Mouse (Mus musculus) kidney, postnatal 4 days (tissue): Measurements from ENCODE around the gene Rab4a.
A peak's percentile ranks its signal among the peaks of the same experiment; 100 is the strongest.

Experiments used
- DNase-seq, 2 experiments: peaks; one replicate each; pipeline ENCODE4 v3.0.0; 2021; ENCODE audit warnings: mixed read lengths in 2 of 2

Gene Rab4a

DNA sequence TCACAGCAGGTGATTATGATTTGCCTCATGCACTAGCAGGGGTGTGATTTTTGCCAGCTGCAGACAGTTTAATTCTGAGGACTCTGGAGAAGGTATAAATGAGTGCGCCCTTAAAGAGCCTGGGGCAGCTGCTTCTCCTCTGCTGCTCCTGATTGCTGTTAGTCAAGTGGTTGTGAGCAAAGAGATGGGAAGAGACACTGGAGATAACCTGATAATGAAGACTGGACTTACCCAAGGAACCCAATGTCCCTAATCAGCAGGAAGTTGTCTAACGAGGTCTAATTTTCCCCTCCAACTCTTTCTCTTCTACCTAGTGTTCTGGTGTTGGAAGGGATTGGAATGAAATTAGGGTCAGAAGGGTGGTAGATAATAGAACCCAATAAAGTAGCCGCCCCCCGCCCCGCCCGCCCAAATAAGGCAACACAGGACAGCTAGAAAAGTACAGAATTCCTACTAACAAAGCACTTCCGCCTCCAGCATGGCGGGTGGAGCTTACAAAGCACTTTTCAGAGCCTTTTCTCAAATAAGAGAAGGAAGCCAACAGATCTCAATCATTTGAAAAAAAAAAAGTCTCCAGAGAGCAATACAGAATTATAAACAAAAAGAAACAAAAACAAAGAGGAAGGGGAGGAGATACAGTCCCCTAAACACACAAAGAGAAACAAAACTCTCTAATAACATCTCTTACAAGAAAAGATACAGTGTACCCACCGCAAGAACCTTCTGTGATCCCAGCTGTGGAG, 49.1 kb downstream of the Rab4a start:
- DNase-seq = no peak

DNA sequence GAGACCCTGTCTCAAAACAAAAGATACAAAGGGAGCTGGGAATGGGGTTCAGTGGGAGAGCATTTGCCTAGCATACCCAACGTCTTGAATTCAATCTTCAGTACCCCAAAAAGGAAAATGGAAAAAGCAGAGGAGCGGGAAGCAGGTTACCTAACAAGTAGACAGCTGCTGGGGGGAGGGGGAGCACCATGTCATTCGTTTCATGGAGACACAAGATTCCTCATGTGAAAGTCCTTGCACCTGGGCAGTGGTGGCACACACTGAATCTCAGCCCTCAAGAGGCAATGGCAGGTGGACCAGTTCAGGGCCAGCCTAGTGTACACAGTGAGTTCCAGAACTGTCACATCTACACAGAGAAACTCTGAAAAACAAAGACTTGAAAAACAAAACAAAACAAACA, 51.6 kb downstream of the Rab4a start:
- no peak for DNase-seq

DNA sequence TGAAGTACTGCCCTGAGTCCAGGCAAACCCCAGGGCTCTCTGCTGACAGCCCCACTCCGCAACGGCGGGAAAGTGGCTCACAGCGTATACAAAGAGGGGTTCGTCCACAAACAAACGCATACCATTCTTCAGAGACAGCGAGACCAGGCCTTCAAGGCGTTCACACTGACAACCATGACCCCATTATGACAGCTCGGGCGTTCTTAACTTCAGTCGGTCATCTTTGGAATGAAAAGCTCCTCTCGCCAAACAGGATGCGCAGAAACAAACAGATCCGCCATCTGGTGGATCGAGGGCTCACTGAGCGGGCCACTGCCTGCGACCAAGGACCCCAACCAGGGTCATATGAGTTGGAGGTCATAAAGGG, 52.8 kb downstream of the Rab4a start:
- no peak for DNase-seq

DNA sequence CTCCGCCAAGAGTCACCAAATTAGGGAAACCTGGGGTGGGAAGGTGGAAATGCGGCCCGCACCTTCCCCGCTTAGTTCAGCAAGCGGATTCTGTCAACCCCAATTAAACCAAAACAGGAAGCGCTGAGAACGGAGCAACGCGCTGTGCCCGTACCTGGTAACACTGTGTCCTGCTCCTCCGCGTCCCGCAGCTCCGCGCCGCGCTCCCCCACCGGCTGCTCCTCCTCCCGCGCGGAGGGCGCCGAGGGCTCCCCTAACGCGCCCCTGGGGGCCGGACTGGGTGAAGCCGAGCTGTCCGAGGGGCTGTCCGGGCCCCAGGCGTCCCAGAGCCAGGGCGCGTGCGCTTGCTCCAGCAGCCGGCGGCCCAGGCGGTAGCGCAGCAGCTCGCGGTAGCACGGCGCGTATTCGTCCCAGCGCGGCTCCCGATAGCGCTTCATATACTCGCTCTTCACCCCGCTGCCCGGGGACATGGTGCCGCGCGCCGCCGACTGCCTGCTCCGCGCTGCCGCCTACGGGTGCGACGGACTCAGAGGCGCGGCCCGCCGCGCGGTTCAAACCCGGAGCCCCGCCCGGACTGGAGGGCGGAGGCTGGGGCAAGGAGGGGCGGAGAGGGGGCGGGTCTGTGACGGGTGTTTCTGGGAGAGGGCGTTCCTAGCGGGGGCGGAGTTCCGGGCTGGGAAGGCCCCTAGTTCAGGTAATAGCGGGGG, 53.3 kb downstream of the Rab4a start:
- peak; percentile 93 to 95 for DNase-seq

DNA sequence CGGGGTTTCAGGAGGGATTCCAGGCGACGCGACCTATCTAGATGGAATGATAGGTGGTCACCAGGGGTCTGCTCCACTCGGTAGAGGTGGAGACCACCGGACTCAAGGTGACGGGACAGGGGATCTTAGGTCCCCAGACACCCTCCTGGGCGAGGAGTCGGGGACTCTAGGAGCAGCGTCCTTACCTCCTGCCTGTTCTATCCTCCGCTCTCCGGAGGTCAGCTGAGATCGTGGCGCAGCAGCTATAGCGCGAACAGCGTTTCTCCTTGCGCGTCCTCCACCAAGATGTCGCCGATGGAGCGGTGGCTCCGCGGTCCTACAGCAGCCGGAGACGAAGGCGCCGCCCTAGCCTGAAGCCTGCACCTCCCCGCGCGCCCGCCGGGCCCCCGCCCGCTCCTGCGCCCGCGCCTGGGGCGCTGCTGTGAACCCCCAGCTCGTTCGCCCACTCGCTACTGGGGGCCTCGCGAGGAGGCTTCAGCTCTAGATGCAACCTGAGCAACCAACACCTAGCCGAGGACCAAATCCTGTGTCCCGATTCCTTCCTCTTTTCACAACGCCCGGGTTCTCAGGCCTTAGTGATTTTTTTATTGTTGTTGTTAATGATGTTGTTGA, 54.0 kb downstream of the Rab4a start, which contains the start of gene Ccsap:
Gene Ccsap, minus strand, starts transcription at position 562 of the 612 bp plus-strand sequence.
- DNase-seq = peak; percentile 61 to 71

DNA sequence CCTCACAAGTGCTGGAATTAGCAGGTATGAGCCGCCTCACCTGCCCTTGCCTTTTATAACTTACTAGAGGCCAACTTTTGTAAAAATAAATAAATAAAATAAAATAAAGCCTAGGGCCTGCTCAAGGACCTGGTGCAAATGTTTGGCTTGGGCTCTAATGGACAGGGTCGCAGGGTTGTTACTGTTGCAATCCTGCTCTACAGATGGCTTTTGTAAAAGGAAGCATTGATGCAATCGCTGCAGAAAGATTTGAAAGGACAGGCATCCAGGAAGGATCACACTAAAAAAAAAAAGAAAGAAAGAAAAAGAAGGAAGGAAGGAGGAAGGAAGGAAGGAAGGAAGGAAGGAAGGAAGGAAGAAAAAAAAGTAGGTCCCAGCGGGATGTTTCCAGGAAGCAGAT, 54.6 kb downstream of the Rab4a start:
- no peak for DNase-seq

DNA sequence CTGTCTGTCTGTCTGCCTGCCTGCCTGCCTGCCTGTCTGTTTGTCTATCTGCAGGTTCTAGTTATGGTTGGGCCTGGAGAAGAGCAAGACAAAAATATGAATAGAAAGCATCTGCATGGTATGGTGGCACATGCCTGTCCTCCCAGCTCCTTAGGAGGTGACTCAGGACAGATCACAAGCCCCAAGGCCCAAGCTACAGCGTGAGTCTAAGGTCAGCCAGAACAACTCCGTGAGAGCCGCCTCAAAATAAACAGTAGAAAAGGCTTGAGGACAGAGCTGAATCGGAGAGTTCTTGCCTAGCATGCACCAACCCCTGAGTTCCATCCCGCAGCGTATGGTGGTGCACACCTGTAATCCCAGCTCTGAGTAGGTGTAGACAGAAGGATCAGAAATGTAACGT, 60.0 kb downstream of the Rab4a start:
- DNase-seq = no peak

DNA sequence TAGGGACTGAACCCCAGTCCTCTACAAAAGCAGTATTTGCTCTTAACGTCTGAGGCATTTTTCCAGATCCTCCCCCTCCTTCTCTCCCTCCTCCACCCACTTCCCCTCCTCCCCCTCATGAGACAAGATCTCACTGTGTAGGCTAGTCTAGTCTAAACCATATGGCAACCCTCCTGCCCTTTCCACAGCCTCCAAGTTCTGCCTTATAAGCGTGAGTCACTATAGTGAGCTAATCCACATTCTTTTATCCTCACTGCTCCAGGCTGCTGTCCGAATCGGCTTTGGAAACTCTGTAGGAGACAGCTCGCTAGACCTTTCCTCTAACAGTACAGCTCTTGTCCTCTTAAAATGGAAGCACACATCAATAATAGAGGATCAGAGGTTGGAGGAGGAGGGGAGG, 61.2 kb downstream of the Rab4a start:
- no peak for DNase-seq

DNA sequence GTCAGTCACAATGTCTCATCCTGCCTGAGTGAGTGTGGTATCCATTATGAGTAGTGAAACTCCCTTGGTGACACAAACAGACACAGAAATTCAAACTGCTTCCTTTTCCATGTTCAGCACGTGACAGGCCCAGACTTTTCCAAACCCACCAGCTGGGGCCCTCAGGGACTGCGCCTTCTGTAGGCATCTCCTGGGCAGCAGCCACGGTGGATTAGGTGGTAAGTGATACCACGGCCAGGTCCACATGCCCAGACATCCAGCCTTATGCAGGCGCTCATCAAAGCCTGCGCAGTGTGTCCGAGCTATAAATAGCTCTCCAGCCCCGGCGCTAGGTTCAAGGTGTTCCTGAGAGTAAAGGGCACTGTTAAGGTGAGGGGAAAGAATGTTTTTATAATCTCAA, 66.3 kb downstream of the Rab4a start:
- DNase-seq = no peak

DNA sequence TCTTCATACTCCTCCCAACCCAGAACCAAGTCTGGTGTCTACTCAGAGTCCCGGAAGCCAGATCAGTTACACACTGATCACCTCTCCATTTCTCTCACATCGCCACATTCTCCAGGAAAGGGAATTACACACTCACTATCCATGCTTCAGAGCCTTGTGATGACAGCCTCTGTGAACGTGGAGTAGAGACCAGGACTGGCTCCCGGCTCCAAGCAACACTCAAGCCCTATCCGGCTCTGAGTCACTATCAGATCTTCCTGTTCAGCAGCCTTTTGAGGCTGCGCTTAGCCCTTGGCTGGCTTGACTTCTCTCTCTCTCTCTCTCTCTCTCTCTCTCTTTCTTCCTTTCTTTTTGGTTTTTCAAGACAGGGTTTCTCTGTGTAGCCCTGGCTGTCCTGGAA, 67.6 kb downstream of the Rab4a start:
- DNase-seq = no peak

DNA sequence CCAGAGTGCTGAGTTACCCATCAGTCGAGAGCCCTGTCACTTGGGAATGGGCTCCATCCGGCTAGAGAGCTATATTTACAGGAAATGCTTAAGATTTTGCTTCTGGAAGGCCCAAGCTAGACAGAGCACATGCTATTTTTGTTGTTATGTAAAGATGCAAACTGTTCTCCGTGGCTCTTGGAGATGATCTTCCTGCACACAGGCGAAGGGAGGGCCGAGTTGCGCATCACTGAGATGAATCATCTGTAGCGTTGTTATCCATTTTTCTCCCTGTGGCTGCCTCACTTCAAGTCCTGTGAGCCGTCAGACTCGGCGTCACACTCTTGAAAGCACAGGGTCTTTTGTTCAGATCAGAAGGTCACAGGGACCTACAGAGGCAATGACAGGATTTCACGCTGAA, 68.5 kb downstream of the Rab4a start:
- no peak for DNase-seq

DNA sequence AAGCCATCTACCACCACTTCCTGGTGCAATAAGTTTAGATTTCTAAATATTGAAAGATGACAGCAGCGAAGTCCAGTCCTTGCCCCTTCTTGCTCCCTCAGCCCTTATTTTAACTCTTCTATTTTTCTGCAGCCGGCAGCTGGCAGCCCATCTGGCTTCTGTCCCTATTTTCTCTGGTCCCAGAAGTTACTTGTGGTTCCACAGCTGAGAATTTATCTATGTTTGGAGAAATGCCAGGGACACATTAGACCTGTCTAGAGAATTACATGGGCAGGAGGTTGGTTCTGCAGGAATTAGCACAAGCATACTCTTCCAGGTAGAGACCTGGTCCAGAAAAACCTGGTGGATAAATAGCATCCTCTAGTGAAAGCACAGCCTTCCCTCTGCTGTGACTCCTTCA, 72.1 kb downstream of the Rab4a start:
- no peak for DNase-seq

DNA sequence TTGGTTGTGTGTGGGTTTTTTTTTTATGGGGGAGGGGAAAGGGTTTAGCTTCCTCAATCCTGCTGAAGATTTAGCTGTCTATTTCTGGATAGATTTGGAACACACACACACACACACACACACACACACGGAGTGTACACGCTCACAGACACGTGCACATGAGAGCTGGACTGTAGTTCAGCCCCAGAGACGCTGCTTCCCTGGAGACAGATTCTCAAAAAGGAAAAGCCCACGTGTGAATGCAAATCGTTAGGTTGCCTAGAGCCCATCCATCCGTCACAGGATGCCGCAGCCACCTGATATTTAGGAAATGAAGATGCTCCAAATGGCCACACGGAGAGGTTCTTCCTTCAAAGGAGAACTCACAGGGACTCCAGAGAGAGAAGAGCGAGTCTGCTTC, 74.5 kb downstream of the Rab4a start:
- no peak for DNase-seq

DNA sequence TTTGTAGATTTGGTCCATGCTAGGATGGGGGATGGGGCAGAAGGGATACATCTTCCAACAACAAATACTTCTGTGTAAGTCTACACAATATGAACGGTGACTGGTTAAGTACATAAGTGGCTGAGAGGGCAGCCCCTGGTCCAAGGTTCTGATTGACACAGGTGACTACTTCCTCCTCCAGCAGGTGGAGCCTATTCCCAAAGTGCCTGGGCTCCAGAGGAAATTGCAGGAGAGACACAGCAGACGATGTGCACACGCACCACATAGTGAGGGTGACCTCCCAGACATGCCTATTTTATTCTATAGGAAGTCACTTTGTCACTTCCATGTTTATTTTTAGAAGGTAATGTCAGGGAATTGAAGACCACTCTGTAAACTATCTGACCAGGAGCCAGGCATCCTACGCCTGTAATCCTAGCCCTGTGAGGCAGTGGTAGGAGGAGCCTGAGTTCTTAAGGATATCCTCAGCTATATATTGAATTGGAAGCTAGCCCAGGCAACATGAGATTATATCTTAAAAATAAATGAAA, 75.1 kb downstream of the Rab4a start:
- no peak for DNase-seq

DNA sequence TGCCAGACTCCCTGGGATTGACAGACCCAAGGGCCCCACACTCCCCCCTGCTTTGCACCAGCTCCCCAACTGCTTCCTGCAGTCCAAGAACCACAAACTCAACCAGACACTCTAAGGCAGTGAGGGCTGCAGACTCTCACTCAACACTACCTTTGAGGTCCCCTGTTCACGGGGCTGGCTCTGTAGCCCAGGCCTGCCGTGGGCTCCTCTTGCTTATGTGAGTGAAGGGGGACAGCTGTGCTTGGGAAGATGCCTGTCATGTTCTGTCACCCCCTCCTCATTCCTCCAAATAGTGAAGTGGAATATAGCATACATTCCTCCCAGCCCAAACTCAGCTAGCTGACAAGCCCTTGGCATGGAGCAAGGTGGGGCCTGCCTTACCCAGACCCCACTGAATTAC, 76.6 kb downstream of the Rab4a start:
- no peak for DNase-seq

DNA sequence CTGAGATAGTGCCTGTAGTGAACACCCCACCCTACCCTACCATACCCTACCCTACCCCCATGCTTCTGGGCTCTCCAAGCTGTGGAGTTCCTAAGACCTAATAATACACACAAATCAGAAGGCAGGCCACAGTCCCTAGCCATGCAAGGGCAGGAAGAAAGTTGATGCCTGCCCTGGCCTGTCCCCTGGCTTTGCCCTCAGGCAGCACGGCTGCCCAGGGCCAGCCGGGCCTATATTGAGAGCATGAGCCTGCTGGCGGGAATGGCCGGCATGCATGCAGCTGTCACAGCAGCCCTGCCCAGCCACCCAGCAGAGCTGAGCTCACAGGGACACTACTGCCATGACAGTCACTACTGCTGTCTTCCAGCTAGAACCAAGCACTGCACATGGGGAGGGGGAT, 77.3 kb downstream of the Rab4a start:
- no peak for DNase-seq
